ENCODE assay signal across 8 mouse cellular contexts in the genomic region with DNA sequence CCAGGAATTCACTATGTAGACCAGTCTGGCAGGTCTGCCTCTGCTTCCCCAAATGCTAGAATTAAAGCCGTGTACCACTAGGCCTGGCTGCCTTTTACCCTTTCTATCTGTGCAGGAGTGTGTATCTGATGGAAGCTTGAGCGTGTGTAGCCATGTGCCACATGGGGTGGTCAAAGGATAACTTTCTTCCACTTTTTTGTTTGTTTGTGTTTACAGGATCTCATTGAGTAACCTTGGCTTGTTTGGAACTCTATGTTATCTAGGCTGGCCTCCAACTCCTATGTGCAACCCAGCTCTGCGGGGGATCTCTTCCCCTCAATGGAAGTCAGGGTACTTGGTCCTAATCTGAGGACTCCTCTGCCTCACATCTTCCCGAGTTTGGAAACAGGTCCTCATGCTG. TPM values are rescaled to one million over a fixed set of nuclear protein-coding genes. Genes with fewer than 3 reads are reported as not detected.
DNase-seq lines count a peak whose midpoint lies in the region; ATAC-seq and TF ChIP-seq lines count a peak whose summit lies in the region.

No protein-coding gene starts in this region.

- ATAC-seq in lung, embryonic 15.5 days (ENCODE audit: borderline replicate concordance, extremely low read depth, low FRiP score, low TSS enrichment), result no peak
- ATAC-seq in intestine, postnatal 0 days, result no peak
- ATAC-seq in neural tube, embryonic 13.5 days (ENCODE audit: low read depth), result no peak

- no peak overlapping the region for H3K27ac ChIP-seq in lung, embryonic 15.5 days
- H3K27ac ChIP-seq in embryonic facial prominence, embryonic 10.5 days (replicated peaks), result peak overlapping the region; percentile 88
- H3K27ac ChIP-seq in intestine, postnatal 0 days (ENCODE audit: low read depth, low read length), result 0 out of 2 replicates have a peak overlapping the region, but pooled peaks have one; percentile 54
- H3K27ac ChIP-seq in neural tube, embryonic 13.5 days (replicated peaks), result no peak overlapping the region

- no peaks in the 10 kb centered on the region for H3K9me3 ChIP-seq in lung, embryonic 15.5 days
- no peaks in the 10 kb centered on the region for H3K9me3 ChIP-seq in embryonic facial prominence, embryonic 10.5 days
- H3K9me3 ChIP-seq in intestine, postnatal 0 days (ENCODE audit: control insufficient read depth), result no peaks in the 10 kb centered on the region
- H3K9me3 ChIP-seq in neural tube, embryonic 13.5 days, result no peaks in the 10 kb centered on the region

- 0 out of 2 replicates have a peak overlapping the region, but pooled peaks have one; percentile 98 for H3K4me3 ChIP-seq in lung, embryonic 15.5 days
- peak overlapping the region; percentile 99 for H3K4me3 ChIP-seq in embryonic facial prominence, embryonic 10.5 days
- no peak overlapping the region for H3K4me3 ChIP-seq in intestine, postnatal 0 days (ENCODE audit: low read depth, low read length)
- peak overlapping the region; percentile 100; the same call in 1 of the 2 replicates for H3K4me3 ChIP-seq in neural tube, embryonic 13.5 days

- no peak overlapping the region for H3K9ac ChIP-seq in lung, embryonic 15.5 days
- H3K9ac ChIP-seq in intestine, postnatal 0 days (ENCODE audit: low read depth, low read length), result 0 out of 2 replicates have a peak overlapping the region, but pooled peaks have one; percentile 48
- peak overlapping the region; percentile 83 for H3K9ac ChIP-seq in neural tube, embryonic 13.5 days

- H3K36me3 ChIP-seq in lung, embryonic 15.5 days, result no peaks in the 10 kb centered on the region
- H3K36me3 ChIP-seq in embryonic facial prominence, embryonic 10.5 days (replicated peaks), result no peaks in the 10 kb centered on the region
- no peaks in the 10 kb centered on the region for H3K36me3 ChIP-seq in intestine, postnatal 0 days (ENCODE audit: control insufficient read depth, insufficient read depth)
- no peaks in the 10 kb centered on the region for H3K36me3 ChIP-seq in neural tube, embryonic 13.5 days

- TF ChIP-seq CTCF in intestine, postnatal 0 days (IDR thresholded peaks at IDR 0.05; ENCODE audit: low read depth), result no peak

- H3K4me1 ChIP-seq in lung, embryonic 15.5 days, result peaks cover 21% of the 10 kb centered on the region
- peaks cover 34% of the 10 kb centered on the region for H3K4me1 ChIP-seq in embryonic facial prominence, embryonic 10.5 days
- peaks cover 14% of the 10 kb centered on the region for H3K4me1 ChIP-seq in intestine, postnatal 0 days (replicated peaks; ENCODE audit: control insufficient read depth, insufficient read depth, low read length)
- H3K4me1 ChIP-seq in neural tube, embryonic 13.5 days (replicated peaks), result peaks cover 37% of the 10 kb centered on the region

- WGBS in lung, embryonic 15.5 days, result 39% methylated on average over 4 of the region's 4 CpGs
- 46% methylated on average over 4 of the region's 4 CpGs for WGBS in embryonic facial prominence, embryonic 10.5 days
- WGBS in intestine, postnatal 0 days, result 49% methylated on average over 4 of the region's 4 CpGs
- WGBS in neural tube, embryonic 13.5 days, result 52% methylated on average over 4 of the region's 4 CpGs

- no peaks in the 10 kb centered on the region for H3K27me3 ChIP-seq in lung, embryonic 15.5 days
- no peaks in the 10 kb centered on the region for H3K27me3 ChIP-seq in embryonic facial prominence, embryonic 10.5 days (replicated peaks; ENCODE audit: low read depth, poor library complexity, severe bottlenecking)
- H3K27me3 ChIP-seq in intestine, postnatal 0 days (replicated peaks; ENCODE audit: control insufficient read depth, insufficient read depth, low read length), result no peaks in the 10 kb centered on the region
- H3K27me3 ChIP-seq in neural tube, embryonic 13.5 days, result no peaks in the 10 kb centered on the region

- no peak overlapping the region for H3K4me2 ChIP-seq in lung, embryonic 15.5 days
- H3K4me2 ChIP-seq in intestine, postnatal 0 days (replicated peaks; ENCODE audit: low read depth), result peak overlapping the region; percentile 76; the same call in 1 of the 2 replicates
- H3K4me2 ChIP-seq in neural tube, embryonic 13.5 days, result peak overlapping the region; percentile 90

- no peak for DNase-seq in lung, postnatal 10 days
- no peak for DNase-seq in embryonic facial prominence, embryonic 10.5 days (ENCODE audit: low spot score)
- DNase-seq in urinary bladder, postnatal 4 days (ENCODE audit: low spot score in 2 of 2), result no peak
- no peak for DNase-seq in right cerebral cortex, adult 18-20 months
- DNase-seq in kidney, adult 11 months, result no peak

RNA-seq across cellular contexts. Expression of a gene that starts 1.1 kb away (rescaled TPM):
- 70.0 and 70.3 TPM in 2 replicates for polyA plus RNA-seq in lung, embryonic 15.5 days (2015; fragmentation: Nextera tagmentation; extraction: Ambion mirVana)
- 87.6 and 100 TPM in 2 replicates for polyA plus RNA-seq in embryonic facial prominence, embryonic 10.5 days (2016; fragmentation: Nextera tagmentation; extraction: Ambion mirVana)
- polyA plus RNA-seq in intestine, postnatal 0 days (2015; fragmentation: Nextera tagmentation; extraction: Ambion mirVana), result 55.5 and 57.9 TPM in 2 replicates
- 67.7 and 68.8 TPM in 2 replicates for polyA plus RNA-seq in neural tube, embryonic 13.5 days (2015; fragmentation: Nextera tagmentation; extraction: Ambion mirVana)

RNA-seq across cellular contexts. Expression of a gene that starts 49.2 kb away (rescaled TPM):
- 13.9 and 14.2 TPM in 2 replicates for polyA plus RNA-seq in lung, embryonic 15.5 days (2015; fragmentation: Nextera tagmentation; extraction: Ambion mirVana)
- 16.0 and 16.5 TPM in 2 replicates for polyA plus RNA-seq in embryonic facial prominence, embryonic 10.5 days (2016; fragmentation: Nextera tagmentation; extraction: Ambion mirVana)
- 20.2 and 23.1 TPM in 2 replicates for polyA plus RNA-seq in intestine, postnatal 0 days (2015; fragmentation: Nextera tagmentation; extraction: Ambion mirVana)
- 11.8 and 12.8 TPM in 2 replicates for polyA plus RNA-seq in neural tube, embryonic 13.5 days (2015; fragmentation: Nextera tagmentation; extraction: Ambion mirVana)

Comparison
In these comparisons a context has a peak if more than half of its experiments do, and no peak if none do; other contexts are left out.
1. H3K27ac ChIP-seq: peak in embryonic facial prominence, embryonic 10.5 days (single experiment) and intestine, postnatal 0 days (single experiment); none in lung, embryonic 15.5 days (single experiment) and neural tube, embryonic 13.5 days (single experiment).